Mouse (Mus musculus): ENCODE measurements around the gene Kncn. TPM values are rescaled to one million over a fixed set of nuclear protein-coding genes. Genes with fewer than 3 reads are reported as not detected.

The Kncn gene
- polyA plus RNA-seq, 1 experiment from 2014 or later = not detected

DNA sequence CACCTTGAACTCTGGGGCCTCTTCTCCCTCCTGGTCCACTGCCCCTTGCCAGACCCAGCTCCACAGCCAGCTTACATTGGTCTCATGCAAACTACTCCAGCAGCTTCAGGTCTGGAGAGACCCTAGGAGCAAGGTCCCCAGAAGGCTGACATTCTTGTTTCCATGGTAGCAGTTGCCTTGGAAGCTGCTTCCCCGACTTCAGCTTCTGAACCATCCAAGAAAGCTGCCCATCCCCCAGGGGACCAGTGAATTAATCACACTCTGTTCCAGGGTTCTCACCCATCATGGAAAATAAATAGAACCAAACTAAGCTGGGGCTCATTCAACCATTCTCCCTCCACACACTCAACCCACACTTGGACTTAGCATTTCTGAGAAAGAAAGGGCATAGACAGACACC lies 3.0 kb upstream of the Kncn start:
- H3K36me3 ChIP-seq = no peaks in the 10 kb centered on the region
- peaks cover 14% of the 10 kb centered on the region for H3K27me3 ChIP-seq
- H3K4me3 ChIP-seq = no peak overlapping the region
- 6% methylated on average over 1 of the region's 1 CpGs for WGBS
- H3K27ac ChIP-seq = no peak overlapping the region
- no peaks in the 10 kb centered on the region for H3K9me3 ChIP-seq
- no peak overlapping the region for H3K9ac ChIP-seq
- no peak for ATAC-seq (ENCODE audit: insufficient number of reproducible peaks, insufficient read depth, low FRiP score, low TSS enrichment, low read depth)
- peaks cover 11% of the 10 kb centered on the region for H3K4me1 ChIP-seq
- no peak overlapping the region for H3K4me2 ChIP-seq

DNA sequence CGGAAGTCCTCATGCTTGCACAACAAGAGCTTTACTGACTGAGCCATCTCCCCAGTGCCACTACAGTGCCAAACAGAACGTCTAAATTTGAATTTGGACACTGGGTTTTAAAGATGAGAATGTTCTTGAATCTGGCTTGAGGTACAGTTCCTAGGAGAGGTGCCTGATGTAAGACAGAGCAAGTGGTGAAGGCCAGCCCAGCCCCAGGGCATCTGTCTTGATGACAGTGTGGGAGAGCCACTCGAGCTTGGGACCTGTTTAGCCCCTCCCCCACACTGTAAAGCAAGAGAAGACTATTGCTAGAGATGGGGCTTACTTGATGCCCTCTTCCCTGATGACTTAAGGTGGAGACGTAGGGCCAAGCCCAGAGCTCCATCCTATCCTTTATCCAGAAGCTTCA lies 2.0 kb upstream of the Kncn start:
- Histone ChIP-seq H3K9me3 (no peaks in the 10 kb centered on the region), H3K4me2 (no peak overlapping the region), H3K4me1 (peaks cover 11% of the 10 kb centered on the region), H3K4me3 (no peak overlapping the region), H3K36me3 (no peaks in the 10 kb centered on the region), H3K27ac (no peak overlapping the region), H3K27me3 (peaks cover 11% of the 10 kb centered on the region), H3K9ac (no peak overlapping the region)
- no peak for ATAC-seq (ENCODE audit: insufficient number of reproducible peaks, insufficient read depth, low FRiP score, low TSS enrichment, low read depth)
- WGBS = 55% methylated on average over 4 of the region's 4 CpGs

DNA sequence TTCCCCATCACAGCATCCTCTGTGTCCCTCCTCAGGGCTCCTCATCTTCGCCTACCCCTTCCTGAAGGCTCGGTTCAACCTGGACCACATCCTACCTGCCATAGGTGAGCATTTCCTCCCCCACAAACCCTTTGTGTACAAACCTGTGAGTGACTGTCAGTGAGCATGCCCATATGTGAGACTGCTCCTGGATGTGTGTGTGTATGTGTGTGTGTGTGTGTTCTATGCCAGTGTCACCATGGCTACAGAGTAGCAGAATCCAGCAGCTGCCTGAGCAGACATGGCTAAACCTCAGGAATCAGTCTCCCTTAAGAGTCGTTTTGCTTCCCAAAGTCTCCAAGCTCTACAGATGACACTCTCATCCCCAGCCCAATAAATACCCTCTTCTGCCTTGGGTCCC lies 1.6 kb downstream of the Kncn start:
- Histone ChIP-seq H3K4me1 (peaks cover 10% of the 10 kb centered on the region), H3K36me3 (no peaks in the 10 kb centered on the region), H3K4me3 (no peak overlapping the region), H3K4me2 (no peak overlapping the region), H3K9ac (no peak overlapping the region), H3K27me3 (peaks cover 32% of the 10 kb centered on the region), H3K9me3 (no peaks in the 10 kb centered on the region), H3K27ac (no peak overlapping the region)
- no peak for ATAC-seq (ENCODE audit: insufficient number of reproducible peaks, insufficient read depth, low FRiP score, low TSS enrichment, low read depth)
- 67% methylated on average over 3 of the region's 3 CpGs for WGBS

DNA sequence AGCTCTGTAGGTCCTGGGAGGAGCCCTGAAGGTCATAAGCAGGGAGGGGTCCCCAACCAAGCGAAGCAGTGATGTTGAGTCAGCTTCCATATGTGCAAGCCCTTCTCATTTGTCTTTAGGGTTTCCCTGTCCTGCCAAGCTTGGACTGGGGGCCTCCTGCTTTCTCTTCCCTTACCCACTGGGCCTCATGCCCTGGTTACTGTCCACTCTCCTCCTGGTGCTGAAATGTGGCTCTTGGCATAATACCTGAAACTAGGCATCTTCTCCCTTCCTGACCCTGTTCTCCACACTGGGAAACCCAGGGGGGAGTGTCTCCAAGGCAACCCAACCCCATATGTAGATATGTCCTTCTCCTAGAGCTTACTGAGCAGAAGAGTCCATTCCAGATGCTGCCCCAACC lies 2.7 kb downstream of the Kncn start:
- H3K36me3 ChIP-seq = no peaks in the 10 kb centered on the region
- H3K27me3 ChIP-seq = peaks cover 42% of the 10 kb centered on the region
- ATAC-seq (ENCODE audit: insufficient number of reproducible peaks, insufficient read depth, low FRiP score, low TSS enrichment, low read depth) = no peak
- H3K4me2 ChIP-seq = no peak overlapping the region
- WGBS = 75% methylated on average over 1 of the region's 1 CpGs
- no peak overlapping the region for H3K27ac ChIP-seq
- no peak overlapping the region for H3K9ac ChIP-seq
- no peak overlapping the region for H3K4me3 ChIP-seq
- peaks cover 11% of the 10 kb centered on the region for H3K4me1 ChIP-seq
- no peaks in the 10 kb centered on the region for H3K9me3 ChIP-seq

DNA sequence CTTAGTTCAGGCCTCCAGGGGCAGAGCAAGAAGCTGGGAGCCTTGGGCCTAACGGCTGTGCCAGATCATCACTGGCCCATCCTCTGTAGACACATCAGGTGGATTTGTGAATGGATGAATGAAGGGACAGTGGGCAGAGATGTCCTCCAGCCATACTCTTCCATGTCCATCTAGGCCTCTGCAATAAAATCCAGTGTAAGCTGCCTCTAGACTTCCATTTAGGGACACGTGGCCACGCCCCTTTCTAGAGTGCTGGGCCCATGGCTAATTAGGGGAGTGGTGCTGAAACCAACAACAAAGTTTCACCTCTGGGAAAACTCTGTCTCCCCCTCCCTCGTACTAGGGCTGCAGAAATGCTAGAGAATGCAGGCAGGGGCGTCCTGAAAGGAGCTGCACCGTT lies 5.9 kb downstream of the Kncn start:
- Histone ChIP-seq H3K4me1 (peaks cover 11% of the 10 kb centered on the region), H3K4me2 (peak overlapping the region; percentile 65), H3K27ac (no peak overlapping the region), H3K27me3 (peaks cover 57% of the 10 kb centered on the region), H3K36me3 (no peaks in the 10 kb centered on the region), H3K9me3 (no peaks in the 10 kb centered on the region), H3K4me3 (peak overlapping the region; percentile 34), H3K9ac (peak overlapping the region; percentile 49)
- WGBS = 8% methylated on average over 6 of the region's 6 CpGs
- no peak for ATAC-seq (ENCODE audit: insufficient number of reproducible peaks, insufficient read depth, low FRiP score, low TSS enrichment, low read depth)

DNA sequence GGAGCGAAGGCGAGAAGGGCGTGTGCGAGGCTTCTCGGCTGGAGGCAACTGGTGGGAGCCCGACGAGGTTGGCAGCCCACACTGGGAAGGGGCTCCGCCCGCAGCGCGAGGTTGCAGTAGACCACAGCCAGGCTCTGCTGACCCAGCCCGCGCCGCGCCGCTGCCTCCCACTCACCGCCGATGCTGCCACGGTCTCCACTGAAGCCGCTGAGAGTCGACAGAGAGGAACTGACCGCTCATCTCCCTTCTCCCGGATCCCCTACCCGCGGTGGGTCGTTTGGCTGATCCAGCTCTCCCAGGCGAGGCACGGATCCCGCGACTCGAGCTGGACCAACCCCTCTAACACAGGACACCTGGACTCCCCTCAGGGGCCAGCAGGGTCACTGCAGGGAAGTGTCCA lies 6.4 kb downstream of the Kncn start, which contains the start of gene 6430628N08Rik:
Gene 6430628N08Rik, plus strand, starts transcription at position 113 of the 400 bp plus-strand sequence.
- Histone ChIP-seq H3K9ac (peak within 1 kb of the TSS; percentile 49), H3K9me3 (no peaks in the 10 kb centered on the region), H3K27ac (no peak within 1 kb of the TSS), H3K4me3 (peak within 1 kb of the TSS; percentile 34), H3K4me1 (peaks cover 11% of the 10 kb centered on the region), H3K27me3 (peaks cover 57% of the 10 kb centered on the region), H3K36me3 (no peaks in the 10 kb centered on the region), H3K4me2 (peak within 1 kb of the TSS; percentile 65)
- ATAC-seq (ENCODE audit: insufficient number of reproducible peaks, insufficient read depth, low FRiP score, low TSS enrichment, low read depth) = no peak
- 1% methylated on average over 31 of the region's 31 CpGs for WGBS

DNA sequence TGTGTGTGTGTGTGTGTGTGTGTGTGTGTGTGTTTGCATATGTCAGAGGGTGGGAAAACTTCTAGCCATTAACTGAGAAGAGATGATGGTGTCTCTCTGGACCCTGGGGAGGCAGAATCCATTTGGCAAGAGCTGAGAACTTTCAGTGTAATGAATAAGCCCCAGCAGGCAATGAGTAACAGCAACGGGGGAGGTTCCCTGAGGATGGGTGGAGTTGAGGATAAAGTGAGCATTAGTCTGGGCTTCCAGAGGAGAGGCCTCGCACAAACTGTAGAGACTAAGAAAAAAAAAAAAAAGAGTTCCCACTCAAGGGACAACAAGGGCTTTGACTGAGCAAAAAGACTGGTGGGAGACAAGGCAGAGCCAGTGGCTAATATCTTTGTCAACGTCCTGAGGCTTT lies 10.1 kb downstream of the Kncn start:
- no peaks in the 10 kb centered on the region for H3K9me3 ChIP-seq
- no peak overlapping the region for H3K9ac ChIP-seq
- ATAC-seq (ENCODE audit: insufficient number of reproducible peaks, insufficient read depth, low FRiP score, low TSS enrichment, low read depth) = no peak
- H3K4me3 ChIP-seq = no peak overlapping the region
- no peak overlapping the region for H3K4me2 ChIP-seq
- H3K27ac ChIP-seq = no peak overlapping the region
- 7% methylated on average over 3 of the region's 3 CpGs for WGBS
- H3K4me1 ChIP-seq = peaks cover 21% of the 10 kb centered on the region
- no peaks in the 10 kb centered on the region for H3K36me3 ChIP-seq
- peaks cover 76% of the 10 kb centered on the region for H3K27me3 ChIP-seq

DNA sequence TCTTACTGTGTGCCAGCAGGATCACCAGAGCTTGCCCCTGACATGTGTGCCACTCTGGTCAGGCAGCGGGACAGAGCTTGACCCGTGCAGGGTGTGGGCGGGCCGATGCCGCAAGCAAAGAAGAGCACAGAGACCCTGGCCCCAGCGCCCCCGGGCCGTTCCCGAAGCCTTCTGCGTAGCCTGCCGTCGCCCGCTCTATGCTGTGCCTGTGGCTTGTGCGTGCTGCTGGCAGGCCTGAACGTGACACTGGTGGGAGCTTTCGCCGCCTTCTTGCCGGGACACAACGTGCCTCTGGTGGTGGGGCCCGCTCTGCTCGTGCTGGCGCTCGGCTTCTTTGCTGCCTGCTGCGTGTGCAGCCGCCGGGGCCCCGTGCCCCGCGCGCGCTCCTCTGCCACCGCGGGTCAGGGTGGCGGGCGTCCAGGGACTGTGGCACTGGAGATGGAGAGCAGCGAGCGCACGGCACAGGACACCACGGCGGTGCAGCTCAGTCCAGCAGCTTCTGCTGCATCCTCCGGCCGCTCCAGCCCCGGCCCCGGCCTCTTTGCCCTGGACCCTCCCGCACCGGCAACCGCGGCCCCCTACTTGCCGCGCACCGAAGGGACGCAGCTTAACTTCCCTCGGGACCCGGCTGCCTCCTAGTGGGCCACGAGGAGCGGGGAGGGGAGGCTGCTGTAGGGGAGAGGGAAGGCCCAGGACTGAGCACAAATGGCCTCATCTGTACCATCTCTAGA lies 13.9 kb downstream of the Kncn start:
- peak; percentile 35; the same call in 1 of the 2 replicates for ATAC-seq (ENCODE audit: insufficient number of reproducible peaks, insufficient read depth, low FRiP score, low TSS enrichment, low read depth)
- Histone ChIP-seq H3K4me2 (peak overlapping the region; percentile 87), H3K9me3 (no peaks in the 10 kb centered on the region), H3K4me1 (peaks cover 10% of the 10 kb centered on the region), H3K4me3 (peak overlapping the region; percentile 44), H3K36me3 (no peaks in the 10 kb centered on the region), H3K9ac (peak overlapping the region; percentile 69), H3K27ac (no peak overlapping the region), H3K27me3 (peaks cover 80% of the 10 kb centered on the region)
- under 1% methylated on average over 56 of the region's 56 CpGs for WGBS

DNA sequence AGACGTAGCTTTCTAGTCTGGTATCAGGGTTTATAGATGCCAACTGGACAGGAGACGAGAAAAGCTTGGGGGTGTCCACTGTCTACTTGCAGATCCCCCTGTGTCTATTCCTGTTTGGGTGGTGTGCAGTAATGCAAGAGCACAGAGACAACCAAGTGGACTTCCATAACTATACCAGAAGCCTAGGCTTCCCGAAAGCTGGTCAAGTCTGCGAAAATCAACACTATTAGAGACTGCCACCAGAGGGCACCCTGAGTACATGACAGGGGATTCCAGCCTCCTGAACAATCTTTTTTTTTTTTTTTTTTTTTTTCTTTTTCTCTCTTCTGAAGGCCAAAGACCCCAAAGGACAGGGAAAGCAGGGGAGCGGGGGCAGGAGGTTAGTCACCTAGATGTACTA lies 18.6 kb downstream of the Kncn start:
- H3K36me3 ChIP-seq = no peaks in the 10 kb centered on the region
- no peak overlapping the region for H3K4me2 ChIP-seq
- no peak overlapping the region for H3K27ac ChIP-seq
- H3K9me3 ChIP-seq = no peaks in the 10 kb centered on the region
- no peak overlapping the region for H3K4me3 ChIP-seq
- H3K9ac ChIP-seq = no peak overlapping the region
- H3K4me1 ChIP-seq = peaks cover 11% of the 10 kb centered on the region
- H3K27me3 ChIP-seq = peaks cover 97% of the 10 kb centered on the region
- ATAC-seq (ENCODE audit: insufficient number of reproducible peaks, insufficient read depth, low FRiP score, low TSS enrichment, low read depth) = no peak
- 18% methylated on average over 5 of the region's 5 CpGs for WGBS

DNA sequence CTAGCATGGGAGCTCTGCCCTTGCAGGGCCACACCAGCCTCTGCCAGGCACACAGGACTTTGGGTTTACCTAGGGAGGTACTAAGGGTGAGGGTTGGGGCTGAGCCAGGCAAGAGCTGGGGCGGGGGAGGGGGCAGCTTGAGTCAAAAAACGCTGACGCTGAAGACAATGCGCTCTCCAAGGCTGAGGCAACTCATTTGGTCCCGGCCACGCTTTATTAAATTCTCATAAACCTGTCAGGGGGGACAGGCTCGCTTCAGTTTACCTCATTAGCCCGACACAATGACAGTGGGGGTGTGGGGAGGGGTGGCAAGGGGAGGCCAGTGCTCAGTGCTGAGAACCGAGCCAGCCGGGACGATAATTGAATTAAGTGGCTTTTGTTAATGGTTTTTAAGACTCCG lies 20.2 kb downstream of the Kncn start:
- Histone ChIP-seq H3K4me3 (no peak overlapping the region), H3K36me3 (no peaks in the 10 kb centered on the region), H3K9ac (no peak overlapping the region), H3K27me3 (peaks cover 91% of the 10 kb centered on the region), H3K27ac (no peak overlapping the region), H3K4me2 (no peak overlapping the region), H3K4me1 (peaks cover 4% of the 10 kb centered on the region; the same call in 1 of the 2 replicates), H3K9me3 (no peaks in the 10 kb centered on the region)
- 7% methylated on average over 12 of the region's 12 CpGs for WGBS
- ATAC-seq (ENCODE audit: insufficient number of reproducible peaks, insufficient read depth, low FRiP score, low TSS enrichment, low read depth) = no peak

DNA sequence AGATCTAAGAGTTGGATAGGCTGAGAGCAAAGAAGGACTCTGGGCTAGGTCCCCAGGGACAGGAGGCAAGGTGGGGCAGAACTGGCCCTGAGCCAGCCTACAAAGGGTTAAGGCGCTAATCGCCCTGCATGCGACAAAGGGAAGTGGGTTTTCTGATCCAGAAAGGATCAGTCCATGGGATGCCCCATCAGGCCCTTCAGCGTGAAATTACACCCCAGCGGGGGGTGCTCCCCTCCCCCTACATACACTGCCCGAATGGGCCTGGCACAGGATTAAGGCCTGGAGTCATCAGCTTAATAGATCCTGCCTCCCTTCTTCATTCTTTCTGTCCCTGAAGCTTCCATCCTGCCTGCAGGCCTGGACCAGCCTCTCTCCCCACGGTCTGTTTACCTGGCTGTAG lies 21.5 kb downstream of the Kncn start:
- no peak overlapping the region for H3K4me3 ChIP-seq
- H3K27me3 ChIP-seq = peaks cover 78% of the 10 kb centered on the region
- no peak for ATAC-seq (ENCODE audit: insufficient number of reproducible peaks, insufficient read depth, low FRiP score, low TSS enrichment, low read depth)
- H3K9me3 ChIP-seq = no peaks in the 10 kb centered on the region
- no peaks in the 10 kb centered on the region for H3K36me3 ChIP-seq
- 8% methylated on average over 7 of the region's 7 CpGs for WGBS
- no peak overlapping the region for H3K9ac ChIP-seq
- H3K4me2 ChIP-seq = no peak overlapping the region
- no peak overlapping the region for H3K27ac ChIP-seq
- peaks cover 4% of the 10 kb centered on the region; the same call in 1 of the 2 replicates for H3K4me1 ChIP-seq

DNA sequence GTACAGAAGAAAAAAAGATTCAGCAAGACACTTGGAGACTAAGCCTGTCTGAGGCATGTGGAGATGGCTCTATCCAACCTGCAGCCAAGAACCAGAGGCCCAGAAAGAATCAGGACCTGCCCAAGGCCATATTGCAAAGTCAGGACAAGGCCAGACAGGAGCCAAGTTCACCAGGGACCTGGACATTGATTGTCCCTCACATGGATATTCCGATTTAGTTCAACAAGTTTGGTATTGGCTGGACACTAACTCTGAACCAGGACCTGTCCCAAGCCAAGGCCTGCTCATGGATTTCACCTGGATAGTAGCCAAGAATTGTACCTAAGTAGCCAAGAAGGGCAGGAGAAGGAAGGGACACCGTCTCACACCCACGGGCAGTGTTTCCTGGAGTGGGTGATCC lies 22.6 kb downstream of the Kncn start:
- no peak overlapping the region for H3K4me3 ChIP-seq
- peaks cover 13% of the 10 kb centered on the region for H3K4me1 ChIP-seq
- WGBS = 85% methylated on average over 3 of the region's 3 CpGs
- no peak overlapping the region for H3K4me2 ChIP-seq
- H3K9me3 ChIP-seq = no peaks in the 10 kb centered on the region
- peaks cover 74% of the 10 kb centered on the region for H3K27me3 ChIP-seq
- H3K27ac ChIP-seq = no peak overlapping the region
- H3K9ac ChIP-seq = no peak overlapping the region
- no peak for ATAC-seq (ENCODE audit: insufficient number of reproducible peaks, insufficient read depth, low FRiP score, low TSS enrichment, low read depth)
- no peaks in the 10 kb centered on the region for H3K36me3 ChIP-seq

All from embryonic facial prominence, embryonic 13.5 days (tissue).